Mouse (Mus musculus) heart, postnatal 14 days (tissue): Measurements from ENCODE around the gene Git1. TPM values are rescaled to one million over a fixed set of nuclear protein-coding genes. Genes with fewer than 3 reads are reported as not detected.
A peak's percentile ranks its signal among the peaks of the same experiment; 100 is the strongest.

ENCODE experiments used
- DNase-seq, 2 experiments: peaks; one replicate each; pipeline ENCODE4 v3.0.0; 2021 to 2022
- intact Hi-C: fragments of 180-260 bp; cut with DNase I; formaldehyde crosslinking; loops from one replicate; pipeline ENCODE4 v1.15.1; 2025
- total RNA-seq, 2 experiments: library from RNA; stranded (reverse); gene quantifications; 2 replicates each; pipeline ENCODE4 v1.2.3; 2021

Gene Git1
- total RNA-seq, 2 experiments from 2014 or later = 49.1 to 50.0 TPM

GRCm38 (mm10) chr11:77498261-77499139, 5.1 kb downstream of the Git1 start:
- intact Hi-C loops = no loop called here
- DNase-seq = no peak

- intact Hi-C loops = no loop called here
- DNase-seq = peak in 1 of 2 experiments; percentile 30
These were observed 6.0 kb downstream of the Git1 start for GRCm38 (mm10) chr11:77499354-77499753.

- intact Hi-C loops = loop anchor here (1.0 to 10.0 kb wide), 2 partner anchors 9 to 294 kb away; no protein-coding TSS in a partner anchor
- DNase-seq = no peak
These were observed 7.3 kb downstream of the Git1 start for GRCm38 (mm10) chr11:77500361-77501325.

GRCm38 (mm10) chr11:77501392-77501791, 8.0 kb downstream of the Git1 start:
- intact Hi-C loops = loop anchor here (1.0 to 10.0 kb wide), 2 partner anchors 10 to 293 kb away; no protein-coding TSS in a partner anchor
- peak; percentile 78 to 84 for DNase-seq

- intact Hi-C loops = loop anchor here (1.0 to 10.0 kb wide), 2 partner anchors 11 to 293 kb away; no protein-coding TSS in a partner anchor
- no peak for DNase-seq
These were observed 8.6 kb downstream of the Git1 start for GRCm38 (mm10) chr11:77501971-77502370.

GRCm38 (mm10) chr11:77502481-77502880, 9.1 kb downstream of the Git1 start:
- no peak for DNase-seq
- intact Hi-C loops = loop anchor here (10.0 kb wide), 1 partner anchor 292 kb away; no protein-coding TSS in a partner anchor

- peak in 1 of 2 experiments; percentile 62 for DNase-seq
- intact Hi-C loops = loop anchor here (10.0 kb wide), 1 partner anchor 291 kb away; no protein-coding TSS in a partner anchor
These were observed 10.1 kb downstream of the Git1 start for GRCm38 (mm10) chr11:77503511-77503910.

GRCm38 (mm10) chr11:77504377-77504776, 11.0 kb downstream of the Git1 start:
- intact Hi-C loops = loop anchor here (10.0 kb wide), 1 partner anchor 290 kb away; no protein-coding TSS in a partner anchor

GRCm38 (mm10) chr11:77505291-77505980, 12.1 kb downstream of the Git1 start:
- DNase-seq = no peak
- intact Hi-C loops = loop anchor here (5.0 to 10.0 kb wide), 2 partner anchors 122 to 289 kb away; no protein-coding TSS in a partner anchor

More at GRCm38 (mm10) chr11:77504377-77504776, 11.0 kb downstream of the Git1 start:
- no peak for DNase-seq

- intact Hi-C loops = loop anchor here (5.0 to 10.0 kb wide), 2 partner anchors 121 to 289 kb away; no protein-coding TSS in a partner anchor
- no peak for DNase-seq
These were observed 12.9 kb downstream of the Git1 start for GRCm38 (mm10) chr11:77506273-77506672.

- no peak for DNase-seq
- intact Hi-C loops = loop anchor here (5.0 to 10.0 kb wide), 2 partner anchors 120 to 288 kb away; no protein-coding TSS in a partner anchor
These were observed 13.6 kb downstream of the Git1 start for GRCm38 (mm10) chr11:77506941-77507340.

- no peak for DNase-seq
- intact Hi-C loops = loop anchor here (5.0 to 10.0 kb wide), 2 partner anchors 120 to 287 kb away; no protein-coding TSS in a partner anchor
These were observed 14.1 kb downstream of the Git1 start for GRCm38 (mm10) chr11:77507426-77507825.

GRCm38 (mm10) chr11:77508068-77509021, 15.0 kb downstream of the Git1 start:
- intact Hi-C loops = loop anchor here (5.0 to 10.0 kb wide), 2 partner anchors 119 to 286 kb away; no protein-coding TSS in a partner anchor
- DNase-seq = peak; percentile 90 to 92

GRCm38 (mm10) chr11:77511336-77511735, 18.0 kb downstream of the Git1 start:
- intact Hi-C loops = no loop called here

GRCm38 (mm10) chr11:77512891-77513810, 19.8 kb downstream of the Git1 start:
- peak; percentile 89 to 93 for DNase-seq
- intact Hi-C loops = no loop called here

More at GRCm38 (mm10) chr11:77511336-77511735, 18.0 kb downstream of the Git1 start:
- no peak for DNase-seq

GRCm38 (mm10) chr11:77513811-77514170, 20.4 kb downstream of the Git1 start:
- intact Hi-C loops = loop anchor here (2.0 kb wide), 1 partner anchor 93 kb away; the partner anchor contains the start of gene Taok1

GRCm38 (mm10) chr11:77514281-77514831, 21.0 kb downstream of the Git1 start:
- no peak for DNase-seq
- intact Hi-C loops = loop anchor here (2.0 kb wide), 1 partner anchor 92 kb away; the partner anchor contains the start of gene Taok1

More at GRCm38 (mm10) chr11:77513811-77514170, 20.4 kb downstream of the Git1 start:
- DNase-seq = peak in 1 of 2 experiments; percentile 22
